Mouse (Mus musculus) layer of hippocampus, postnatal 36 days (tissue): ENCODE measurements around the gene Tnfsfm13. TPM values are rescaled to one million over a fixed set of nuclear protein-coding genes. Genes with fewer than 3 reads are reported as not detected.

Source experiments
- DNase-seq, 2 experiments: peaks; one replicate each; pipeline ENCODE4 v3.0.0; 2022
- microRNA-seq, 2 experiments: library from miRNA; unstranded; fragments of <30 nt; microRNA quantifications; one replicate each; pipeline ENCODE4 v1.2.0; 2021
- total RNA-seq, 2 experiments: library from RNA; stranded (reverse); gene quantifications; 2 replicates each; pipeline ENCODE4 v1.2.3; 2021

Tnfsfm13 gene
- total RNA-seq, 2 experiments from 2014 or later: 0.90 to 1.2 TPM

DNA sequence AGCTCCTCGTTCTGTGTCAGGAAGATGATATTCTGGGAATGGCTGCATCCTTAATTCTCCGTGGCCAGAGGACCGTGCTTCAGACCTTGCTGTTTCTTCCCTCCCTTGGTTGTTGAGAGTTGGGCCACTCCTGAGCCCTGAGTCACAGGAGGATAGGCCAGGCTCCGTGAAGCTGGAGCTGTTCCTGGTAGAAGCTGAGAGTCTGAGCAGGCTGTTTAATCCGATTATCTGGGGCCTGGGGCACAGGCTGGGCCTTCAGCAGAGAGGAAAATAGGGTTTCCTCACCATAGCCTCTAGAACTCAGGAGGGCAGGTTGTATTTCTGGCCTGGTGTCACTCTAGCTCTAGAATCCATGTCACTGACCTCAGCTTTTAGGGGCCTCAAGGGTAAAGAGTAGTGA, 42.5 kb downstream of the Tnfsfm13 start:
- DNase-seq: no peak

DNA sequence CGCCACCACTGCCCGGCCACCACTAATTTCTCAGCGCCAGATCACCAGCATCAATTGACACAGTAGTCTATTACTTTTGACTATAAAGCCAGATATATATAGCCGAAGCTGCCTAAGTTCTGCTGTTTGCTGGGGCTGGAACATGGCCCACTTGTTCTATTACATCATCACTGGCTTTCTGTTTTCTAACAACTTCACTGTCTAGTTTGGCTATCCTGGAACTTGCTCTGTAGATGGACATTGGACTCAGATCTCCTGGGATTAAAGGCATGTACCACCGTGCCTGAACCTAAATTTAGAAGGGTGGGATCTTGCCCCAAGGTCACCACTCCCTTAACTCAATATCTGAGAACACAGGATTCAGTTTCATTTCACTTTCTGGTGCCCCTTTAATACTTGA, 50.0 kb downstream of the Tnfsfm13 start:
- DNase-seq: no peak

DNA sequence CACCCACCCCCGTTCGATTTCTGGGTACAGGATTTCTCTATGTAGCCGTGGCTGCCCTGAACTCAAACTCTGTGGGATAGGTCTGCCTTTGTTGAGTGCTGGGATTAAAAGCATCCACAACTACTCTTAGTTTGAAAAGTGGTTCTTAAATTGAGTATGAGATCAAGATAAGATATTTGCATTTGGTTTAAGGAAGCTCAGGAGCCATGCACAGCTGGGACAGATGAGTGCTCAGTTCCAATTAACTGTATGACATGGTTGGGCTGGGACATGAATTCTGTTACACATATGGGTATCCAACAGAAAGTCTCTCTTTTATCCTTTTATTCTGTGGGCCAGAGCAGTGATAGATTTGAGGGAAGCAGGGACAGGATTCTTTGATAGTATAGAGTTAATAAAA, 60.4 kb downstream of the Tnfsfm13 start:
- DNase-seq: no peak

DNA sequence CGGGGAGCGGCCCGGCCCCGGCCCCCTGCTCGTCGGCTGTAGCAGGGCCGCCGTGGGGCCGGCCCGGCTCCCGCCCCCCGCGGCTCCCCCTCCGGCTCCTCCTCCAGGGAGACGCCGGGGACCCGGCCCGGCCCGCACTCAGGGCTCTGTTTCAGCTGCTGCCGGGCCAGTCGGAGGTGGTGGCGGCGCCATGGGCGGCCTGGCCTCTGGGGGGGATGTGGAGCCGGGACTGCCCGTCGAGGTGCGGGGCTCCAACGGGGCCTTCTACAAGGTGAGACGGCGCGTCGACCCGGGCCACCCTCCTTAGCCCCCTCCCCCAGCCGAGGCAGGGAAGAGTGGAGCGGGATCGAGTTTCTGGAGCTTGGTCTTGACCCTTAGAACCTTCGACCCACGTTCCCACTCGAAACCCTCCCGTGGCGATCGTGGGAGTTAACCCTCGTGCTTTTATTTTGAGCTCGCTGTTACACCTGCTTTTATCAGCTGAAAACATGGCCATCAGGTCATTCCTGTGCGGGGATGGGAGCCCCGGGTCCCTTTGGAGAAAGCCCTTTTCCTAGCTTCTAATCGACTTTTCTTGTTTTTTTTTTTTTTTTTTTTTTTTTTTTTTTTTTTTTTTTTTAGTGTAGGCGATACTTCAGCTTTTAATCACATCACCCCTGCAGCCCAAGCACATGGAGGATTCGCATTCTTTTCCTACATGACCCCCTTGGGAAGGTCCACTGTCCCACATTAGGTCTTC, 62.6 kb downstream of the Tnfsfm13 start:
- DNase-seq: peak in 1 of 2 experiments; percentile 53

Small RNAs within 50 kb of the gene (microRNA-seq; reads per million reads assigned to microRNA genes)
- gene Mir1934 (5.9 to 8.1 reads per million in 2 experiments), gene Mir467f (0 reads per million in 2 experiments)

Other genes starting within 250 kb of the Tnfsfm13 start
- 1 to 10 TPM; 5.4 to 5.9 TPM for gene Dnah2, start 147.0 kb downstream of the Tnfsfm13 start, total RNA-seq
- gene Efnb3, start 135.9 kb downstream of the Tnfsfm13 start, total RNA-seq: 100 to 1,000 TPM; 120 to 121 TPM
- gene Wrap53, start 115.8 kb downstream of the Tnfsfm13 start, total RNA-seq: 10 to 100 TPM; 11.8 to 14.3 TPM
- 10 to 100 TPM; 25.4 to 27.4 TPM for gene Trp53, start 115.7 kb downstream of the Tnfsfm13 start, total RNA-seq
- 100 to 1,000 TPM; 400 to 418 TPM for gene Atp1b2, start 90.2 kb downstream of the Tnfsfm13 start, total RNA-seq
- gene Shbg, start 78.2 kb downstream of the Tnfsfm13 start, total RNA-seq: not detected
- gene Sat2, start 74.1 kb downstream of the Tnfsfm13 start, total RNA-seq: 10 to 100 TPM; 11.7 to 13.7 TPM
- 100 to 1,000 TPM; 147 to 153 TPM for gene Fxr2, start 63.1 kb downstream of the Tnfsfm13 start, total RNA-seq
- gene Sox15, start 40.8 kb downstream of the Tnfsfm13 start, total RNA-seq: not detected
- gene Mpdu1, start 33.5 kb downstream of the Tnfsfm13 start, total RNA-seq: 10 to 100 TPM; 55.0 to 58.8 TPM
- gene Cd68, start 29.9 kb downstream of the Tnfsfm13 start, total RNA-seq: 10 to 100 TPM; 11.9 to 13.5 TPM
- 100 to 1,000 TPM; 352 to 354 TPM for gene Eif4a1, start 23.7 kb downstream of the Tnfsfm13 start, total RNA-seq
- 100 to 1,000 TPM; 101 to 122 TPM for gene Senp3, start 14.0 kb downstream of the Tnfsfm13 start, total RNA-seq
- gene Tnfsf13, start 10.3 kb downstream of the Tnfsfm13 start, total RNA-seq: 1 to 10 TPM; 2.1 to 3.1 TPM
- 1 to 10 TPM; 8.2 to 8.8 TPM for gene Tnfsf12, start 249 bp downstream of the Tnfsfm13 start, total RNA-seq
- gene Polr2a, start 62.5 kb upstream of the Tnfsfm13 start, total RNA-seq: 10 to 100 TPM; 61.2 to 61.3 TPM
- not detected for gene Slc35g3, start 65.9 kb upstream of the Tnfsfm13 start, total RNA-seq
- 100 to 1,000 TPM; 116 to 126 TPM for gene Zbtb4, start 69.8 kb upstream of the Tnfsfm13 start, total RNA-seq
- gene Chrnb1, start 99.8 kb upstream of the Tnfsfm13 start, total RNA-seq: 1 to 10 TPM in 1 of 2 experiments, under 1 TPM in 1; 0.72 to 1.3 TPM
- gene Fgf11, start 105.8 kb upstream of the Tnfsfm13 start, total RNA-seq: 10 to 100 TPM; 29.2 to 31.6 TPM
- under 1 TPM in 1 of 2 experiments, not detected in 1; 0.17 TPM for gene Tmem102, start 109.5 kb upstream of the Tnfsfm13 start, total RNA-seq
- gene Gm39566, start 119.2 kb upstream of the Tnfsfm13 start, total RNA-seq: not detected
- not detected for gene Spem2, start 122.4 kb upstream of the Tnfsfm13 start, total RNA-seq
- under 1 TPM; 0.57 to 0.63 TPM for gene Spem1, start 126.1 kb upstream of the Tnfsfm13 start, total RNA-seq
- gene Nlgn2, start 141.7 kb upstream of the Tnfsfm13 start, total RNA-seq: 100 to 1,000 TPM; 192 to 206 TPM
- 100 to 1,000 TPM; 109 to 128 TPM for gene Tmem256, start 142.4 kb upstream of the Tnfsfm13 start, total RNA-seq
- gene Plscr3, start 150.3 kb upstream of the Tnfsfm13 start, total RNA-seq: 10 to 100 TPM; 16.3 to 16.6 TPM
- gene Tnk1, start 162.6 kb upstream of the Tnfsfm13 start, total RNA-seq: under 1 TPM in 1 of 2 experiments, not detected in 1; 0.18 TPM
- not detected for gene Tmem95, start 181.9 kb upstream of the Tnfsfm13 start, total RNA-seq
- 1 to 10 TPM; 1.1 TPM for gene Kctd11, start 185.3 kb upstream of the Tnfsfm13 start, total RNA-seq
- not detected for gene Acap1, start 199.4 kb upstream of the Tnfsfm13 start, total RNA-seq
- gene 2810408A11Rik, start 204.9 kb upstream of the Tnfsfm13 start, total RNA-seq: under 1 TPM; 0.46 to 0.95 TPM
- gene Neurl4, start 205.0 kb upstream of the Tnfsfm13 start, total RNA-seq: 100 to 1,000 TPM; 117 to 118 TPM
- gene Gps2, start 217.8 kb upstream of the Tnfsfm13 start, total RNA-seq: 10 to 100 TPM; 31.9 to 38.2 TPM
- 100 to 1,000 TPM; 416 to 445 TPM for gene Eif5a, start 225.9 kb upstream of the Tnfsfm13 start, total RNA-seq
- gene Ybx2, start 239.7 kb upstream of the Tnfsfm13 start, total RNA-seq: 10 to 100 TPM; 10.9 to 11.1 TPM